Mouse (Mus musculus) forebrain, postnatal 0 days (tissue): Measurements from ENCODE around the gene Opn1sw. TPM values are rescaled to one million over a fixed set of nuclear protein-coding genes. Genes with fewer than 3 reads are reported as not detected.

Experiments used
- ATAC-seq: fragments of 200-750 bp; cut with Nextera tagmentation; 2 replicates; pipeline ENCODE4 v1.8.0; 2017; ENCODE audit warnings: mild to moderate bottlenecking, moderate library complexity
- DNase-seq: peaks from one replicate; pipeline ENCODE4 v3.0.0-alpha.2; 2015
- H3K27ac ChIP-seq: fragments of 300-500 bp; sonication (generic); 2 replicates; pipeline ENCODE4 v1.5.1; 2014; ENCODE audit warnings: low read depth, mild to moderate bottlenecking, antibody characterized with exemption, low read length, moderate library complexity, mixed read lengths
- H3K27me3 ChIP-seq: fragments of 300-500 bp; sonication (generic); 2 replicates; pipeline ENCODE4 v1.6.1; 2014; ENCODE audit warnings: mild to moderate bottlenecking, low read length, mixed read lengths; ENCODE audit not compliant: insufficient read depth
- H3K36me3 ChIP-seq: fragments of 300-500 bp; sonication (generic); 2 replicates; pipeline ENCODE4 v1.6.1; 2014; ENCODE audit warnings: mild to moderate bottlenecking, moderate library complexity; ENCODE audit not compliant: insufficient read depth
- H3K4me1 ChIP-seq: fragments of 300-500 bp; sonication (generic); 2 replicates; pipeline ENCODE4 v1.6.1; 2014; ENCODE audit warnings: antibody characterized with exemption; ENCODE audit not compliant: insufficient read depth
- H3K4me2 ChIP-seq: fragments of 300-500 bp; sonication (generic); 2 replicates; pipeline ENCODE4 v1.6.1; 2014; ENCODE audit warnings: low read depth, mild to moderate bottlenecking, moderate library complexity
- H3K4me3 ChIP-seq: fragments of 300-500 bp; sonication (generic); 2 replicates; pipeline ENCODE4 v1.5.1; 2014; ENCODE audit warnings: low read depth, low read length, mixed read lengths
- H3K9ac ChIP-seq: fragments of 300-500 bp; sonication (generic); 2 replicates; pipeline ENCODE4 v1.6.1; 2014; ENCODE audit warnings: mild to moderate bottlenecking
- H3K9me3 ChIP-seq: fragments of 300-500 bp; sonication (generic); 2 replicates; pipeline ENCODE4 v1.6.1; 2016; ENCODE audit warnings: low read length
- CTCF ChIP-seq: sonication (generic); IDR thresholded peaks from 2 replicates; pipeline ENCODE4 v1.5.1; 2016; ENCODE audit warnings: antibody characterized with exemption, control low read depth, low read depth
- WGBS: fragments of 180-500 bp; shearing (Covaris S2); extraction: QIAGEN DNeasy Blood & Tissue Kit; methylation state at CpG from one replicate; pipeline ENCODE4 v1.1.7; 2014; 5-methylcytosine and 5-hydroxymethylcytosine counted together
- polyA plus RNA-seq: library from polyadenylated mRNA; unstranded; fragments of >200 nt; fragmentation: Nextera tagmentation; extraction: Ambion mirVana; gene quantifications from 2 replicates; pipeline ENCODE4 v1.2.1, GENCODE M21; 2015
- total RNA-seq: library from RNA; depleted of rRNA; stranded (reverse); fragments of >200 nt; gene quantifications from 2 replicates; pipeline ENCODE4 v1.2.3, GENCODE M21; 2014

The Opn1sw gene
- total and polyA plus RNA-seq, 2 experiments from 2014 or later, result 0.45 to 7.0 TPM

GRCm38 (mm10) chr6:29433038-29433803 is 45.0 kb upstream of the Opn1sw start, which contains the start of gene Flnc:
Flnc (plus strand) TSS chr6:29433256.
- Histone ChIP-seq H3K4me1 (0 out of 2 replicates have a peak, but pooled peaks cover 8% of the 10 kb centered on the region), H3K27ac (no peak within 1 kb of the TSS), H3K9me3 (no peaks in the 10 kb centered on the region), H3K36me3 (no peaks in the 10 kb centered on the region), H3K4me3 (peak within 1 kb of the TSS; percentile 33), H3K4me2 (peak within 1 kb of the TSS; percentile 66), H3K27me3 (peaks cover 29% of the 10 kb centered on the region), H3K9ac (peak within 1 kb of the TSS; percentile 43)
- no peak for ATAC-seq
- TF ChIP-seq CTCF, result no peak
- no peak for DNase-seq
- 2% methylated on average over 64 of the region's 77 CpGs for WGBS

- 0 out of 2 replicates have a peak, but pooled peaks cover 8% of the 10 kb centered on the region for H3K4me1 ChIP-seq
- H3K4me2 ChIP-seq, result peak overlapping the region; percentile 66
- peak overlapping the region; percentile 33 for H3K4me3 ChIP-seq
- no peak overlapping the region for H3K27ac ChIP-seq
- TF ChIP-seq CTCF, result no peak
- H3K9me3 ChIP-seq, result no peaks in the 10 kb centered on the region
- H3K27me3 ChIP-seq, result peaks cover 29% of the 10 kb centered on the region
- DNase-seq (no peak), ATAC-seq (no peak)
- no peaks in the 10 kb centered on the region for H3K36me3 ChIP-seq
- H3K9ac ChIP-seq, result no peak overlapping the region
Measured at GRCm38 (mm10) chr6:29432676-29433037, 44.4 kb upstream of the Opn1sw start.

GRCm38 (mm10) chr6:29432156-29432555 is 43.9 kb upstream of the Opn1sw start:
- no peak overlapping the region for H3K4me2 ChIP-seq
- no peaks in the 10 kb centered on the region for H3K36me3 ChIP-seq
- no peak for ATAC-seq
- WGBS, result 32% methylated on average over 3 of the region's 3 CpGs
- DNase-seq, result no peak
- no peak overlapping the region for H3K9ac ChIP-seq
- no peak overlapping the region for H3K27ac ChIP-seq
- H3K27me3 ChIP-seq, result peaks cover 29% of the 10 kb centered on the region
- no peak overlapping the region for H3K4me3 ChIP-seq
- 0 out of 2 replicates have a peak, but pooled peaks cover 8% of the 10 kb centered on the region for H3K4me1 ChIP-seq
- no peaks in the 10 kb centered on the region for H3K9me3 ChIP-seq
- TF ChIP-seq CTCF, result no peak

GRCm38 (mm10) chr6:29431473-29431872 is 43.2 kb upstream of the Opn1sw start:
- H3K36me3 ChIP-seq, result no peaks in the 10 kb centered on the region
- 21% methylated on average over 5 of the region's 5 CpGs for WGBS
- no peak overlapping the region for H3K27ac ChIP-seq
- no peaks in the 10 kb centered on the region for H3K9me3 ChIP-seq
- 0 out of 2 replicates have a peak, but pooled peaks cover 8% of the 10 kb centered on the region for H3K4me1 ChIP-seq
- H3K27me3 ChIP-seq, result peaks cover 29% of the 10 kb centered on the region
- no peak overlapping the region for H3K9ac ChIP-seq
- no peak for DNase-seq
- TF ChIP-seq CTCF, result no peak
- no peak for ATAC-seq
- no peak overlapping the region for H3K4me2 ChIP-seq
- no peak overlapping the region for H3K4me3 ChIP-seq

GRCm38 (mm10) chr6:29430681-29431420 is 42.6 kb upstream of the Opn1sw start:
- H3K9me3 ChIP-seq, result no peaks in the 10 kb centered on the region
- TF ChIP-seq CTCF, result no peak
- no peak for ATAC-seq
- WGBS, result 45% methylated on average over 15 of the region's 15 CpGs
- no peak overlapping the region for H3K27ac ChIP-seq
- 0 out of 2 replicates have a peak, but pooled peaks cover 8% of the 10 kb centered on the region for H3K4me1 ChIP-seq
- no peak overlapping the region for H3K4me3 ChIP-seq
- no peaks in the 10 kb centered on the region for H3K36me3 ChIP-seq
- peaks cover 29% of the 10 kb centered on the region for H3K27me3 ChIP-seq
- DNase-seq, result no peak
- H3K9ac ChIP-seq, result no peak overlapping the region
- H3K4me2 ChIP-seq, result no peak overlapping the region

GRCm38 (mm10) chr6:29428171-29428570 is 39.9 kb upstream of the Opn1sw start:
- no peak for ATAC-seq
- H3K4me3 ChIP-seq, result no peak overlapping the region
- H3K9me3 ChIP-seq, result no peaks in the 10 kb centered on the region
- H3K27me3 ChIP-seq, result peaks cover 12% of the 10 kb centered on the region
- H3K27ac ChIP-seq, result no peak overlapping the region
- no peaks in the 10 kb centered on the region for H3K36me3 ChIP-seq
- 0 out of 2 replicates have a peak, but pooled peaks cover 4% of the 10 kb centered on the region for H3K4me1 ChIP-seq
- H3K4me2 ChIP-seq, result no peak overlapping the region
- TF ChIP-seq CTCF, result no peak
- DNase-seq, result no peak
- WGBS, result 54% methylated on average over 4 of the region's 4 CpGs
- no peak overlapping the region for H3K9ac ChIP-seq

GRCm38 (mm10) chr6:29426331-29426730 is 38.1 kb upstream of the Opn1sw start:
- Histone ChIP-seq H3K36me3 (0 out of 2 replicates have a peak, but pooled peaks cover 3% of the 10 kb centered on the region), H3K4me1 (no peaks in the 10 kb centered on the region), H3K4me3 (no peak overlapping the region), H3K27me3 (no peaks in the 10 kb centered on the region), H3K9me3 (no peaks in the 10 kb centered on the region), H3K9ac (no peak overlapping the region), H3K4me2 (no peak overlapping the region), H3K27ac (no peak overlapping the region)
- ATAC-seq, result no peak
- WGBS, result 75% methylated on average over 6 of the region's 6 CpGs
- TF ChIP-seq CTCF, result no peak
- DNase-seq, result no peak
